Mouse (Mus musculus): ENCODE data around the gene Ampd3. TPM values are rescaled to one million over a fixed set of nuclear protein-coding genes. Genes with fewer than 3 reads are reported as not detected.

Ampd3 gene
- polyA plus RNA-seq, 1 experiment from 2014 or later, result 28.1 TPM

DNA sequence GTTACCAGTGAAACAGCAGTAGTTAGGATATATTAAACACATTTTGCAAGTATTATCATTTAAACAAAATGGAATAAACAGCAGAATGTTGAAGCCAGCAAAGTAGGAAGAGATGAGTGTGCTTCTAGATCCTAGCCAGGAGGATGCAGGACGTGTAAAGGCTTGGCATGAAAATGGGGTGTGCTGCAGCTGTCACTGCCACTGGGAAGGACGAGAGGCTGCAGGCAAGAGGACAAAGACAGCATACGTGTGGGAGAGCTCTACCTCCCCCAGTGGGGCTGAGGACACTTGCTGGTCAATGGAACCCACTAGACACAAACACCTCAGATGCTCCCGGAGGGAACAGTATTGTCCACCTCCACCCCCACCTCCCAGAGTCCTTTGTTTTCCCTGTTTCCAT lies 17.2 kb upstream of the Ampd3 start:
- WGBS (ENCODE audit: missing documents), result 77% methylated on average over 4 of the region's 4 CpGs
- Histone ChIP-seq H3K27ac (no peak overlapping the region), H3K36me3 (ENCODE audit: inconsistent target) (no peaks in the 10 kb centered on the region), H3K4me3 (ENCODE audit: inconsistent target) (no peak overlapping the region), H3K79me2 (ENCODE audit: inconsistent target) (no peaks in the 10 kb centered on the region)

DNA sequence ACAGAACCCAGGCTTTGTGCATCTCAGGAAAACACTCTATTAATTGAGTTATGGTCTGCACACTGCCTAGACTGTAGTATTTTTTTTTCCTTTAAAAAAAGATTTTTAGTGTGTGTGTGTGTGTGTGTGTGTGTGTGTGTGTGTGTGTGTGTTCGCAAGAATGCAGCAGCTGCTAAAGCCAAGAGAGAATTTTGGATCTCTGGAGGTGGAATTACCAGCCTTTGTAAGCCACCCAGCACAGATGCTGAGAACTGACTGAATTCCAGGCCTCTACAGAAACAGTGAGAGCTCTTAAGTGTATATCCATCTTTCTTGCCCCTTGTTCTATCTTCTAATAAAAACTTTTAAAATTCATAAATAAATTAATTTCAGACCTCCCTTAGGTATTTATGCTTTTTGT lies 16.4 kb upstream of the Ampd3 start:
- no CpG with 5 or more reads among the region's 1 CpGs for WGBS (ENCODE audit: missing documents)
- no peaks in the 10 kb centered on the region for H3K36me3 ChIP-seq (ENCODE audit: inconsistent target)
- no peak overlapping the region for H3K4me3 ChIP-seq (ENCODE audit: inconsistent target)
- no peak overlapping the region for H3K27ac ChIP-seq
- no peaks in the 10 kb centered on the region for H3K79me2 ChIP-seq (ENCODE audit: inconsistent target)

DNA sequence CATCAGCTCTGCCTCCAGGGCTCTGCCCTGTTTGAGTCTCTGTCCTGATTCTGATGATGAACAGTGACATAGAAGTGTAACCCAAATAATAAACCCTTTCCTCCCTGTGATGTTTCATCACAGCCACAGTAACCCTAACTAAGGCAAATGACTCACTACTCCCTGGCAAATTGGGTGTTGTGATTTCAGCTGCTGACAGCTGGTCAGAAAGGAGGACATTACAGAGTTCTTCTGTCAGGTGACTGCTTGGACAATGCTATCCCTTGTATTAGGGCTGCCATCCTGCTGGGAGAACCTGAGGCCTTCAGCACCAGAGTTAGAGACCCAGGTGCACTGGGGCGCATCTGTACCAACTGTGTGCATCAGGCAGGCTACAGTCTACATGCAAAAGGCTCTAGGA lies 14.7 kb upstream of the Ampd3 start:
- Histone ChIP-seq H3K36me3 (ENCODE audit: inconsistent target) (no peaks in the 10 kb centered on the region), H3K4me3 (ENCODE audit: inconsistent target) (no peak overlapping the region), H3K27ac (no peak overlapping the region), H3K79me2 (ENCODE audit: inconsistent target) (no peaks in the 10 kb centered on the region)
- 100% methylated on average over 1 of the region's 1 CpGs for WGBS (ENCODE audit: missing documents)

DNA sequence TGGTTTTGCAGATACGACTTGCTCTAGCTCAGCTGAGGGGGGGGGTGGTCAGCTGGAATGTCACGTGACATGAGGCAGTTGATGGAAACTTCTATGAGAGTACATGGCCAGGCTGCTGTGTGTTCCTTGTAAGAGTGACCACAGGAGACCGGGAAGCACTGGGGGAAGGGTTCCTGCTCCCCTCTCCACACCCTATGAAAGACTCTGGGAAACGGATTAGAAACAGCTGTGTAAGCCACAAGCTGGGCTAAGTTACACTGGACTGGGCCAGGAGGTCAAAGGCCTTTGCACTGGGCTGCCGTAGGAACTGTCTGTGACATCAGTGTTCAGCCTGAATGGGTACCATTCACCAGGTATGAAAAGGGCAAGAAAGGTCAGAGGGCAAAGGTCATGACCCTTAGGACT lies 14.1 kb upstream of the Ampd3 start:
- Histone ChIP-seq H3K36me3 (ENCODE audit: inconsistent target) (no peaks in the 10 kb centered on the region), H3K79me2 (ENCODE audit: inconsistent target) (no peaks in the 10 kb centered on the region), H3K4me3 (ENCODE audit: inconsistent target) (no peak overlapping the region), H3K27ac (no peak overlapping the region)
- WGBS (ENCODE audit: missing documents), result 81% methylated on average over 5 of the region's 5 CpGs

DNA sequence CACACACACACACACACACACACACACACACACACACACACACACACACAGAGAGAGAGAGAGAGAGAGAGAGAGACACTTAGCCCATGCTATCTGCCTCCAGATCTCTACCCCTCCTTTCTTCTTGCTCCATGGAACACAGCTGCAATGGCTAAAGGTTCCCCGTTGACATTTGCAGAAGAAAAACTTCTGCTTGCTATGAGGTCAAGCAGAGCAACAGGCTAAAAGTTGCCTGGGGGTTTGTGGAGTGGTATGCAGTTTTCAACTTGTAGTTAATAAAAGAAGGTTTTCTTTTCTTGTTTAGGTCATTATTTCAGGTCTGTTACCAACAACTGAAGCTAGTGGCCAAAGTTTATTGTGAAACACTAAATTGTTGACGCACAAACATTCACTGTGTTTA lies 11.6 kb upstream of the Ampd3 start:
- WGBS (ENCODE audit: missing documents), result 50% methylated on average over 2 of the region's 2 CpGs
- Histone ChIP-seq H3K27ac (no peak overlapping the region), H3K79me2 (ENCODE audit: inconsistent target) (no peaks in the 10 kb centered on the region), H3K36me3 (ENCODE audit: inconsistent target) (no peaks in the 10 kb centered on the region), H3K4me3 (ENCODE audit: inconsistent target) (no peak overlapping the region)

DNA sequence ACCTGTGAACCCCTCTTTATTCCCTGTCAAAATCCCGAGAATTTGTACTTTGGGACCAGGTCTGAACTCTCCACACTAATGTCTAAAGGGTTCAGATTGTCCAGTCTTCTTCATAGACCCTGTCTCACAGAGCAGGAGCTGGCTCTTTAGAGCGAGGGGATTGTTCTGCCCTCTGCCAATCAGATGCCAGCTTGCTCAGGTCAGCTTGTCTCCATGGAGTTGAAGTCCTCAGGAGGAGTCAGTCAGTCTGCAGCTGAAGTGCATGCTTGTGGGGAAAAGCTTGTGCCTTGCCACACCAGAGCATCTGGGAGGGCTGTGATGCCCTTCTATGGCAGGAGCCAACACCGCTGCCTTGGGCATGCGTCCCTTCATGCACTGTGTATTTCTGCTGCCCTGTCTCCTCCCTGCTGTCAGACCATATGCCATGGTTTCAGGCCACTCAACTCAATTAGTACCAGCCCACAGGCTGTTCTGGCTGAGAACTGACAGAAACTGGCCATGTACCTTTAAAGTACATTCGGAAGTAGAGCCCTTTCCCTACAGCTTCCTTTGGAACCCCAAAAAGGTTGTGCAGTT lies 5.3 kb upstream of the Ampd3 start:
- H3K36me3 ChIP-seq (ENCODE audit: inconsistent target), result no peaks in the 10 kb centered on the region
- H3K27ac ChIP-seq, result no peak overlapping the region
- no peaks in the 10 kb centered on the region for H3K79me2 ChIP-seq (ENCODE audit: inconsistent target)
- 89% methylated on average over 5 of the region's 5 CpGs for WGBS (ENCODE audit: missing documents)
- H3K4me3 ChIP-seq (ENCODE audit: inconsistent target), result no peak overlapping the region

DNA sequence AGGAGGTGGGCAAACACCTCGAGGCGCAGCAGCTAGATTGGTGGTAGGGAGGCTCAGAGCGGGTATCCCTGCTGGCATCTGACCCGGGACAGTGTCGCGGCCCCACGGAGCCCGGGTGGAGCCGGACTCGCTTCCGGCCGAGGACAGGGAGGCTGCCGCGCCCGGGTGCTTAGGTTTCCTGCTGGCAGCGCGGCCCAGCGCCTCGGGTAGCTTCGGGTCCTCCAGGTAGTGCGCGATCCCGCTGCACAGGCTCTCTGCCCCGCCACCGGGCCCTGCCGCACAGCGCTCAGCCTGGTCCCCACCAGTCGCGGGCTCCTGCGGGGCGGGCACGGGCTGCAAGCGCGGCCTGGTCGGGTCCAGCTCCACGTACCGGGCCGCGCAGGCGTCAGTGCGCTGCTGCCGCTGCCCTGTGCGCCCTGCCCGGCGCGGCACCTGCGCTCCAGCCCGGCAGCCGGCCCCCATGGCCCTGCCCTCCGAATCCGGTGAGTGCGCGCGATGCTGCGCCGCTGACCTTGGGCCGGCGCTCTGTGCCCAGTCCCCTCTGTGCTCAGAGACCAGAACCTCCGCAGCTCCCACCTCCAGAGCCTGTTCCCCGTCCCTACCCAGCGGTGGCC lies 552 bp downstream of the Ampd3 start:
- 3% methylated on average over 30 of the region's 61 CpGs for WGBS (ENCODE audit: missing documents)
- H3K79me2 ChIP-seq (ENCODE audit: inconsistent target), result peaks cover 27% of the 10 kb centered on the region; the same call in 1 of the 2 replicates
- no peaks in the 10 kb centered on the region for H3K36me3 ChIP-seq (ENCODE audit: inconsistent target)
- H3K27ac ChIP-seq, result peak overlapping the region; percentile 81
- H3K4me3 ChIP-seq (ENCODE audit: inconsistent target), result peak overlapping the region; percentile 49

DNA sequence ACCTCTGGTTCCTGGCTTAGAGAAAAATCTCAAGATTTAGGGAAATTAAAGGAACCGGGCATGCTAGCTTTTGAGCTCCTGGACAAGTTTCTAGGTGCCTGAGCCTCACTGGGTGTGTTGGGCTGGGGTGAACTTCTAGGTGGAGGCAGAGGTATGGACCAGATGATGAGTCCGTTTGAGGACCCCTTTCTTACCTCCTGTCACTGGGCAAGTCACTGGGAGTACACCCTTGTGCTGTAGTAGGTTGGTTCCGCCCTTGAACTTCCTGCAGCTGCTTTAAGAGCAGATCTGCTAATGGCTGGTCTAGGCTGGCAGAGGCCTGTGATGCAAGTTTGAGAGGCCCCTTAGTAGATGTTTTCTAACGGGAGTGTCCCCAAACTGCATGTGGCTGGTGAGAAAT lies 1.1 kb downstream of the Ampd3 start:
- peak overlapping the region; percentile 49 for H3K4me3 ChIP-seq (ENCODE audit: inconsistent target)

DNA sequence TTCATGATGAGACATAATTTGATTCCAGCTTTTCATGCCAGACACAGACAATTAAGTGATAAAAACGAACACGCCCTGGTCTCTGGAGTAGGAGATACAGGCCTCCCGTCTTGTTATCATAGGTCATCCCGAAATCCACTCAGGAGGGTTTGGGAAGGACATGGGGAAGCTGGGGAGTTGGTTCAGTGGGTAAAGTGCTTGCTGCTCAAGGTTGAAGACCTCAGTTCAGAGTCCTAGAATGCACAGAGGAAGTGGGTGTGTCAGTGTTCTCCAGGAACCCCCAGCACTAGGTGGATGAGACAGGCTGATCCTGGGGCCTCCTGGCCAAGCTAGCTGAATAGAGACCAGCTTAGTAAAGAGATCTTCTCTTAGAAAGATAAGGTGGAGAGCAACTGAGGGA lies 2.9 kb downstream of the Ampd3 start:
- 98% methylated on average over 4 of the region's 4 CpGs for WGBS (ENCODE audit: missing documents)
- H3K4me3 ChIP-seq (ENCODE audit: inconsistent target), result no peak overlapping the region
- no peaks in the 10 kb centered on the region for H3K36me3 ChIP-seq (ENCODE audit: inconsistent target)
- H3K27ac ChIP-seq, result no peak overlapping the region
- H3K79me2 ChIP-seq (ENCODE audit: inconsistent target), result peaks cover 51% of the 10 kb centered on the region

More for the DNA sequence above, 1.1 kb downstream of the Ampd3 start:
- 11% methylated on average over 4 of the region's 4 CpGs for WGBS (ENCODE audit: missing documents)
- Histone ChIP-seq H3K36me3 (ENCODE audit: inconsistent target) (no peaks in the 10 kb centered on the region), H3K27ac (peak overlapping the region; percentile 81), H3K79me2 (ENCODE audit: inconsistent target) (peaks cover 32% of the 10 kb centered on the region)

DNA sequence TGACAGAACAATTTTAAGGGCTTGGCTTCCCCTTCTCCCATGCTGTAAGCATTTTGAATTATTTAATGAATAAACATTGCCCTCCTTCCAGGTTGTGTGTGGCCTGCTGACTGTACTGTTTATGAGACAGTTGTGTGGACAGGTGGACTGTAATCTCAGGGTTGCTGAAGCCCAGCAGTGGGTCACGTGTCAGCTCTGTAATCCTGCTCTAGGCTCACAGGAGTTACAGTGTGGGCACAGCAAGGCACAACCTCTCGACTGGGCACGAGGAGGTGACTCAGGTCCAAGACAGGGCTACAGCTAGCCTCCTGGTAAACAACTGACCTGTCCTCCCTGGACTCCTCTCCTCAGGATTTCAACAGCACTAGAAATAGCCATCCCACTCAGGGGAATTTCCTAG lies 4.3 kb downstream of the Ampd3 start:
- Histone ChIP-seq H3K4me3 (ENCODE audit: inconsistent target) (no peak overlapping the region), H3K79me2 (ENCODE audit: inconsistent target) (peaks cover 64% of the 10 kb centered on the region), H3K27ac (peak overlapping the region; percentile 91), H3K36me3 (ENCODE audit: inconsistent target) (no peaks in the 10 kb centered on the region)
- WGBS (ENCODE audit: missing documents), result 98% methylated on average over 3 of the region's 3 CpGs

DNA sequence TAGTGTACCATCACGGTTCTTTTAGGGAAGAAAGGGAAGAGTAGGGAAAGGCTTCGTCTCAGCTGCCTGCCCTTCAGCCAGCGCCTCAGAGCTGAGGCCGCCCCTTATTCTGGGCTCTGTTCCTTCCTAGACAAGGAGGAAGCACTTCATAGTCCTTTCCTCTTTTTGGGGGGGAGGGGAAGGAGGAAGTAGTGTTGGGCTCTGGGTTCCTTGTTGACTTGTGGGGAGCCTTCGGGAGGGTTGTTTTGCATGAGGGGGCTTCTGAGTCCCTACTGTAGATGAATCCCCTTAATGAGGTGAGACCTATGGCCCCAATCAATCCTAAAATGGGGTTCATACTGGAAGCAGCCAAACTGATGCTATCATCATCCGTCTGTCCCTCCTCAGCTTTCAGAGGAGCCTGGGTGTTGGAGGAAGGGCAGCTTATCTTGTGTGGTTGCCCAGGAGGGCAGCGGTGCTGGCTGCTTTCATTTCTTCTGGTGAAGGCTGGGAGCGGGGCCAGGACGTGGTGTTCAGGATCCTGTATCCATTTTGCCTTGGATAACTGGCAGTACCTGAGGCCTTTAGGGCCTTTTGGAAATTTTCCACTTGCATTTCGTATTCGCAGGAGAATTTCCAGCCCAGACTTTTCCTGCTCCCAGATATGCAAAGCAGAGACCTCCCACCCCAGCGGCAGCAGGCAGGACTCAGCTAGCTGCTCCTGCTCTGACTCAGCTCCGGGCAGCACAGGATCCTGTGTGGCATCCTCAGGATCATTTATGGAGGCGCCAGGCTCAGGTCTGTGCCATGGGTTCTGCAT lies 5.4 kb downstream of the Ampd3 start:
- H3K79me2 ChIP-seq (ENCODE audit: inconsistent target), result peaks cover 74% of the 10 kb centered on the region
- peaks cover 3% of the 10 kb centered on the region; the same call in 1 of the 2 replicates for H3K36me3 ChIP-seq (ENCODE audit: inconsistent target)
- H3K27ac ChIP-seq, result peak overlapping the region; percentile 91
- 37% methylated on average over 13 of the region's 14 CpGs for WGBS (ENCODE audit: missing documents)
- H3K4me3 ChIP-seq (ENCODE audit: inconsistent target), result peak overlapping the region; percentile 36

DNA sequence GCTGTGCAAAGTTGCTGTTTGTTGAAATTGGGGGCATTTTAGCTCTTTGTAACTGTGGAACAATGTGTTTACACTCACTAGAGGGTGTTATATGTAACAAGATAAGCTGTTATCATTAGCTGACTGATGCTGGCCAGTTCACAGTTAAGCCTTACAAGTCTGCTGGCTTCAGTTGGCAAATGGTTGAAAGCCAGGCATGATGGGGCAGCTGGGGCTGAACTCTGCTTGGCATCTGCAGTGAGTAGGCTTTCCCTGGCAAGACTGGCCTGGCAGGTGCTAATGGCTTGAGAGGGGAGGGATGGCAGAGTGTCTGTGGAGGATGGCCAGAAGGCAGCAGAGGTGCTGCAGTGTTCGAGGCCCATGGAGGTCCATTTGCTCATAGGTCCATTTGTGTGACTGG lies 6.1 kb downstream of the Ampd3 start:
- peaks cover 9% of the 10 kb centered on the region; the same call in 1 of the 2 replicates for H3K36me3 ChIP-seq (ENCODE audit: inconsistent target)
- peak overlapping the region; percentile 91 for H3K27ac ChIP-seq
- H3K4me3 ChIP-seq (ENCODE audit: inconsistent target), result peak overlapping the region; percentile 36
- WGBS (ENCODE audit: missing documents), result 90% methylated on average over 1 of the region's 1 CpGs
- H3K79me2 ChIP-seq (ENCODE audit: inconsistent target), result peaks cover 81% of the 10 kb centered on the region

DNA sequence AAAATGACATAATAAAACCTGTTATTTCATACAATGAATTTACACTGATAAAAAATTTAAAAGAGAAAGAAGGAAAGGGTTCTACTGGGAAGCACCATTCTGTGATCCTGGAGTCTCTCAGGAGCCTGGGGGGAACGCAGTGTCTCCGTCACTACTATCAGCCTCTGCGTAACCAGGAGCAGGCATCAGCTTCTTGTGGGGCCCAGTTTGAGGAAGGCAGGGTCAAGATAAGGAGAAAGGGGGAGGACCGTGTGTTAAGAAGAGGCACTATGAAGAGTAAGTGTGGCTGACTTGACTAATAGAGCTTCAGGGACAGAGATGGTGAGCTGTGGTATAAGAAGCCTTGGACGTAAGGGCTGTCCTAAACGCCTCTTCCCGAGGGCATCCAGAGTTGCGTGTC lies 6.7 kb downstream of the Ampd3 start:
- Histone ChIP-seq H3K27ac (peak overlapping the region; percentile 91), H3K79me2 (ENCODE audit: inconsistent target) (peaks cover 82% of the 10 kb centered on the region), H3K4me3 (ENCODE audit: inconsistent target) (peak overlapping the region; percentile 36), H3K36me3 (ENCODE audit: inconsistent target) (peaks cover 14% of the 10 kb centered on the region; the same call in 1 of the 2 replicates)
- 90% methylated on average over 8 of the region's 8 CpGs for WGBS (ENCODE audit: missing documents)

DNA sequence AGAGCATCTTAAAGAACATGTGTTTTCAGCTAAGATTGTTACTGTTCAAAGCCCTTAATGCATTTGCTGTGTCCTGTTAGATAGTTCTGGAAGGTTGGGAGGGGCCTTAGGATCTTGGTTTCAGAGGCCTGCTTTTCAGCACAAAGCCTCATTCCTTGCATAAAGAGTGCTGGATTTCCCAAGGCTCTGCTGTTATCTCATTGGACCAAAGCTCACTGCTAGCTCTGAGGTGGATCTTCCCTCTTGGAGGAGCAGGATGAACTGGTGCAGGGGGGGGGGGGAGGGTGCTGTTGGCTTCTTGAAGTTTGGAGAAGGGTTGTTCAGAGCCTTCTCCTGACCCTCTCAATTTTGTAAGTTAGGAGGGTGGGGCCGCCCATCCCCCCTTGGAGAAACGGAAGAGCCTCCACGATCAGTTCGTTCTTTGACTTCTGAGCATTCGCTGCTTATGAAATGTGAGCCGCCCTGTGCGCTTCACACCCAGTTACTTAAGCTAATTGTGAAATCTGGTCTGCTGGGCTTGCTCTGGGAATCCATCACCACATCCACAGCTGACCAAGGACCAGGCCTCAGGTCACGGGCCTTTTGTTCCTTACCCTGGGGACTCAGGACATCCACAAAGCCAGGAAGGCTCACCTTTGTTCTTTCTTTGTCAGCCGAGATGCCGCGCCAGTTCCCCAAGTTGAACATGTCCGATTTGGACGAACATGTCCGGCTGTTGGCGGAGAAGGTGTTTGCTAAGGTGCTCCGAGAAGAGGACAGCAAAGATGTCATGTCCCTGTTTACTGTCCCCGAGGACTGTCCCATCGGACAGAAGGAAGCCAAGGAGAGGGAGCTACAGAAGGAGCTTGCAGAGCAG lies 9.4 kb downstream of the Ampd3 start:
- Histone ChIP-seq H3K27ac (no peak overlapping the region), H3K79me2 (ENCODE audit: inconsistent target) (peaks cover 89% of the 10 kb centered on the region), H3K36me3 (ENCODE audit: inconsistent target) (peaks cover 27% of the 10 kb centered on the region; the same call in 1 of the 2 replicates), H3K4me3 (ENCODE audit: inconsistent target) (no peak overlapping the region)
- WGBS (ENCODE audit: missing documents), result 75% methylated on average over 18 of the region's 18 CpGs

All from macrophage (primary cell).